Comparison of ENCODE assay signal across 9 mouse cellular contexts in genomic region chr15:99717386-99718334, GRCm38 (mm10). TPM values are rescaled to one million over a fixed set of nuclear protein-coding genes. Genes with fewer than 3 reads are reported as not detected.
A peak's percentile ranks its signal among the peaks of the same experiment; 100 is the strongest.
DNase-seq lines count a peak whose midpoint lies in the region; ATAC-seq and TF ChIP-seq lines count a peak whose summit lies in the region.
"Had no signal": no experiment of that assay in that cellular context is flagged by ENCODE, and none has a peak within 500 bp of the region (broad histone marks: within the 10 kb centered on the region; RNA-seq: fewer than 3 reads in every experiment).

Gene Gpd1, plus strand, starts transcription at chr15:99717515.

- peak; percentile 85 for TF ChIP-seq POLR2A in cerebellum, adult 2 months (IDR thresholded peaks at IDR 0.05; ENCODE audit: borderline replicate concordance, insufficient read depth, low read length)

- H3K4me2 ChIP-seq in limb, embryonic 12.5 days = no peak within 1 kb of the TSS
- H3K4me2 ChIP-seq in kidney, embryonic 15.5 days = peak within 1 kb of the TSS; percentile 41
- H3K4me2 ChIP-seq in liver, embryonic 14.5 days (ENCODE audit: low read depth) = peak within 1 kb of the TSS; percentile 32

- no peak for ATAC-seq in limb, embryonic 12.5 days (ENCODE audit: insufficient number of reproducible peaks, insufficient read depth, low FRiP score, low TSS enrichment, low read depth)
- ATAC-seq in kidney, embryonic 15.5 days (replicated peaks; ENCODE audit: low FRiP score) = peak; percentile 5; the same call in 1 of the 2 replicates
- no peak for ATAC-seq in liver, embryonic 14.5 days (ENCODE audit: insufficient read depth)

- no peak within 1 kb of the TSS for H3K4me3 ChIP-seq in limb, embryonic 12.5 days (replicated peaks)
- H3K4me3 ChIP-seq in limb, embryonic 10.5 days = no peak within 1 kb of the TSS
- H3K4me3 ChIP-seq in cerebellum, adult 2 months (replicated peaks; ENCODE audit: insufficient read depth, low read depth, low read length) = peak within 1 kb of the TSS; percentile 52
- peak within 1 kb of the TSS; percentile 20; the same call in 1 of the 2 replicates for H3K4me3 ChIP-seq in kidney, embryonic 15.5 days (replicated peaks)
- H3K4me3 ChIP-seq in liver, embryonic 14.5 days (ENCODE audit: insufficient read depth in 1 of 2, low read depth in 2 of 2, low read length in 2 of 2) = no peak within 1 kb of the TSS

- peaks cover 7% of the 10 kb centered on the region for H3K4me1 ChIP-seq in limb, embryonic 12.5 days (replicated peaks)
- peaks cover 17% of the 10 kb centered on the region for H3K4me1 ChIP-seq in limb, embryonic 10.5 days
- H3K4me1 ChIP-seq in cerebellum, adult 2 months (ENCODE audit: control insufficient read depth, insufficient read depth, low read length) = peaks cover 44% of the 10 kb centered on the region
- peaks cover 58% of the 10 kb centered on the region for H3K4me1 ChIP-seq in kidney, embryonic 15.5 days
- H3K4me1 ChIP-seq in liver, embryonic 14.5 days (replicated peaks; ENCODE audit: control insufficient read depth in 2 of 2, insufficient read depth in 2 of 2, low read length in 1 of 2) = peaks cover 0 to 4% of the 10 kb centered on the region in 2 experiments; a peak in 2 of 4 replicates

- no peak within 1 kb of the TSS for H3K9ac ChIP-seq in limb, embryonic 12.5 days (replicated peaks)
- no peak within 1 kb of the TSS for H3K9ac ChIP-seq in kidney, embryonic 15.5 days
- no peak within 1 kb of the TSS for H3K9ac ChIP-seq in liver, embryonic 14.5 days (replicated peaks)

- H3K9me3 ChIP-seq in limb, embryonic 12.5 days = no peaks in the 10 kb centered on the region
- H3K9me3 ChIP-seq in limb, embryonic 10.5 days (replicated peaks) = no peaks in the 10 kb centered on the region
- H3K9me3 ChIP-seq in kidney, embryonic 15.5 days (replicated peaks) = no peaks in the 10 kb centered on the region
- H3K9me3 ChIP-seq in liver, embryonic 14.5 days (ENCODE audit: control insufficient read depth, low read length) = no peaks in the 10 kb centered on the region
- H3K9me3 ChIP-seq: G1E had no signal

- TF ChIP-seq CTCF in cerebellum, adult 2 months (IDR thresholded peaks at IDR 0.05; ENCODE audit: borderline replicate concordance, insufficient read depth, low read depth, low read length) = no peak
- no peak for TF ChIP-seq CTCF in liver, embryonic 14.5 days (IDR thresholded peaks at IDR 0.05; ENCODE audit: low read depth)

- 66% methylated on average over 26 of the region's 26 CpGs for WGBS in limb, embryonic 12.5 days
- WGBS in limb, embryonic 10.5 days = 77% methylated on average over 26 of the region's 26 CpGs
- 5% methylated on average over 26 of the region's 26 CpGs for WGBS in cerebellum, adult 2 months
- WGBS in kidney, embryonic 15.5 days = 51% methylated on average over 26 of the region's 26 CpGs
- WGBS in liver, embryonic 14.5 days (ENCODE audit: insufficient replicate concordance) = 47% methylated on average over 26 of the region's 26 CpGs

- no peak for DNase-seq in limb, embryonic 10.5 days (ENCODE audit: low spot score)
- DNase-seq in cerebellum, adult 2 months = peak; percentile 88 to 89
- DNase-seq in gonadal fat pad, adult 2 months (ENCODE audit: low read depth) = no peak
- DNase-seq in liver, embryonic 14.5 days (ENCODE audit: low read depth in 3 of 3, low spot score in 3 of 3) = no peak
- DNase-seq in right cerebral cortex, postnatal 10 days (ENCODE audit: low spot score in 2 of 2) = peak; percentile 73 to 74
- DNase-seq in spleen, adult 12 weeks (ENCODE audit: low spot score) = no peak

- H3K27ac ChIP-seq in limb, embryonic 12.5 days = 0 out of 2 replicates have a peak within 1 kb of the TSS, but pooled peaks have one; percentile 23
- H3K27ac ChIP-seq in limb, embryonic 10.5 days = no peak within 1 kb of the TSS
- H3K27ac ChIP-seq in cerebellum, adult 2 months (ENCODE audit: insufficient read depth, low read length) = peak within 1 kb of the TSS; percentile 95
- H3K27ac ChIP-seq in kidney, embryonic 15.5 days = peak within 1 kb of the TSS; percentile 73
- no peak within 1 kb of the TSS for H3K27ac ChIP-seq in liver, embryonic 14.5 days

- H3K27me3 ChIP-seq in limb, embryonic 12.5 days = no peaks in the 10 kb centered on the region
- no peaks in the 10 kb centered on the region for H3K27me3 ChIP-seq in limb, embryonic 10.5 days (ENCODE audit: low read depth, poor library complexity, severe bottlenecking)
- no peaks in the 10 kb centered on the region for H3K27me3 ChIP-seq in cerebellum, adult 2 months (ENCODE audit: control insufficient read depth, insufficient read depth, low read length)
- no peaks in the 10 kb centered on the region for H3K27me3 ChIP-seq in kidney, embryonic 15.5 days
- no peaks in the 10 kb centered on the region for H3K27me3 ChIP-seq in liver, embryonic 14.5 days (ENCODE audit: control insufficient read depth, insufficient read depth, low read length)

- TF ChIP-seq EP300 in liver, embryonic 14.5 days (IDR thresholded peaks at IDR 0.05; ENCODE audit: low read depth) = no peak

- peaks cover 68% of the 10 kb centered on the region for H3K36me3 ChIP-seq in limb, embryonic 12.5 days
- peaks cover 86% of the 10 kb centered on the region for H3K36me3 ChIP-seq in limb, embryonic 10.5 days
- peaks cover 19% of the 10 kb centered on the region for H3K36me3 ChIP-seq in kidney, embryonic 15.5 days
- no peaks in the 10 kb centered on the region for H3K36me3 ChIP-seq in liver, embryonic 14.5 days (replicated peaks; ENCODE audit: control insufficient read depth, insufficient read depth, low read depth)

RNA-seq across cellular contexts. Expression of gene Gpd1, which starts in this region (rescaled TPM):
- polyA plus RNA-seq in limb, embryonic 12.5 days (2016; fragmentation: Nextera tagmentation; extraction: Ambion mirVana) = 0.51 and 0.58 TPM in 2 replicates
- 0.29 and 0.59 TPM in 2 replicates for polyA plus RNA-seq in limb, embryonic 10.5 days (2016; fragmentation: Nextera tagmentation; extraction: Ambion mirVana)
- polyA plus RNA-seq in cerebellum, adult 2 months (2012; rRNA removed) = 130 and 143 TPM in 2 replicates
- 345 and 504 TPM in 2 replicates for polyA plus RNA-seq in gonadal fat pad, adult 2 months (2012; rRNA removed)
- polyA plus RNA-seq in kidney, embryonic 15.5 days (2015; fragmentation: Nextera tagmentation; extraction: Ambion mirVana) = 23.0 and 28.5 TPM in 2 replicates
- 8.1 and 9.1 TPM in 2 replicates for polyA plus RNA-seq in liver, embryonic 14.5 days (2012; rRNA removed)
- 5.2 and 5.3 TPM in 2 replicates for polyA plus RNA-seq in liver, embryonic 14.5 days (2014; fragmentation: Nextera tagmentation; extraction: Ambion mirVana)
- polyA plus RNA-seq: G1E had no signal

Comparison
In these comparisons a context has a peak if more than half of its experiments do, and no peak if none do; other contexts are left out.
1. H3K27ac ChIP-seq: peak in limb, embryonic 12.5 days (single experiment), cerebellum, adult 2 months (single experiment) and kidney, embryonic 15.5 days (single experiment); none in limb, embryonic 10.5 days (single experiment) and liver, embryonic 14.5 days (single experiment).
2. H3K4me3 ChIP-seq: peak in cerebellum, adult 2 months (single experiment) and kidney, embryonic 15.5 days (single experiment); none in limb, embryonic 12.5 days (single experiment), limb, embryonic 10.5 days (single experiment) and liver, embryonic 14.5 days (0 of 2).
3. DNase-seq: peak in cerebellum, adult 2 months (2 of 2) and right cerebral cortex, postnatal 10 days (2 of 2); none in limb, embryonic 10.5 days (single experiment), gonadal fat pad, adult 2 months (single experiment), liver, embryonic 14.5 days (0 of 3) and spleen, adult 12 weeks (single experiment).